9 mouse cellular contexts compared by ENCODE assay signal in the genomic region with DNA sequence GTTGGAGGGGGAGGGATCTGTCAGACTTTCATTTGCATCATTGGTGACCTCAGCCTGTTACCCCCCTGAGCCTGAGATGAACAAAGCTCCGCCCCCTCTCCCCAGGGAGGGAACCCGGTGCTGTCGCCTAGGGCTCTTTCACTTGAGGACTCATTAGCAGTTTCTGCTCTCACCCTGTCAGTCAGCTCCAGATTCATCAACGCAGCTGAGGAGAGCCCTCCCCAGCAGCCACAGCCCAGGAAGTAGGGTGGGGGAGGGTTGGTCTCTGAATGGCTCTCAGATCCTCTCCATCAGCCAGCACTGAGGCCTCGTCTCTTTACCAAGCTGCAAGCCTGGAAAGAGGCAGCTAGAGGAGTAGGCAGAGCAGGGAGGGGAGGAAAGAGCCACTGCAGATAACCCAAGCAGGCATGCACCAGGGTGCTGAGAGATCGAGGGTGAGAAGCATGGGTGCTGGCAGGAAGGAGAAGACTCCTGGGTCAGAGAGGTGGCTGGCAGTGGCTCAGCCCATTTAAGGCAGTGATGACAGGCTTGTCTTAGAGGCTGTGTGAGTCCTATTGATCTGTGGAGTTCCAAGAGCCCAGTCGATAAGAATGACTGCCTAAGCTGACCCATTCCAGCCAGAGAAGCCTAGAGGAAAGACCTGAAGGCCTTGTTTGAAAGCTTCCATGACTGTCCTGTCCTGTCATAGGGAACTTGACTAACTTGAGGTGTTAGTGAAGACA. TPM values are rescaled to one million over a fixed set of nuclear protein-coding genes. Genes with fewer than 3 reads are reported as not detected.
A peak's percentile ranks its signal among the peaks of the same experiment; 100 is the strongest.
DNase-seq lines count a peak whose midpoint lies in the region; ATAC-seq lines count a peak whose summit lies in the region.
"Had no signal": no experiment of that assay in that cellular context is flagged by ENCODE, and none has a peak within 500 bp of the region (broad histone marks: within the 10 kb centered on the region; RNA-seq: fewer than 3 reads in every experiment).

No protein-coding gene starts in this region.

- peak; percentile 48 for DNase-seq in embryo, embryonic 10.5 days (ENCODE audit: low spot score)
- DNase-seq in embryo, embryonic 9.5 days (ENCODE audit: extremely low spot score): no peak
- peak; percentile 61 to 64 for DNase-seq in right cerebral cortex, postnatal 10 days (ENCODE audit: low spot score in 2 of 2)
- DNase-seq in right cerebral cortex, postnatal 14 days: no peak
- DNase-seq in left cerebral cortex, postnatal 4 days: peak; percentile 22
- DNase-seq in thymus, postnatal 4 days: peak; percentile 37
- no peak for DNase-seq in kidney, adult 11 months

- intact Hi-C loops in left cerebral cortex, postnatal 4 days (cut with DNase I): no loop called here

- no peak for ATAC-seq in erythroid progenitor cell, adult 5-6 weeks (replicated peaks; ENCODE audit: low FRiP score, poor library complexity, severe bottlenecking)

RNA-seq across cellular contexts. Expression of a gene that starts 46.6 kb away (rescaled TPM):
- total RNA-seq in left cerebral cortex, postnatal 4 days (2021): 10 to 100 TPM; 46.2 to 46.7 TPM
- total RNA-seq in erythroid progenitor cell, adult 5-6 weeks (2015; ENCODE audit: low replicate concordance): not detected in 2 replicates
- not detected in 2 replicates for total RNA-seq in erythroid progenitor cell, adult 5-6 weeks (2017; ENCODE audit: low replicate concordance)
- total RNA-seq: hematopoietic stem cell, adult 5-6 weeks had no signal

Comparison
In these comparisons a context has a peak if more than half of its experiments do, and no peak if none do; other contexts are left out.
1. DNase-seq: peak in embryo, embryonic 10.5 days (single experiment), right cerebral cortex, postnatal 10 days (2 of 2), left cerebral cortex, postnatal 4 days (single experiment) and thymus, postnatal 4 days (single experiment); none in embryo, embryonic 9.5 days (single experiment), right cerebral cortex, postnatal 14 days (single experiment) and kidney, adult 11 months (single experiment).
2. RNA of a gene that starts 46.6 kb away (total RNA-seq): 46.2 to 46.7 TPM in left cerebral cortex, postnatal 4 days; not detected in erythroid progenitor cell, adult 5-6 weeks; every median in the first group is over 10 times any median in the second.